Mouse (Mus musculus): ENCODE measurements around the gene Tctex1d2.

The Tctex1d2 gene

DNA sequence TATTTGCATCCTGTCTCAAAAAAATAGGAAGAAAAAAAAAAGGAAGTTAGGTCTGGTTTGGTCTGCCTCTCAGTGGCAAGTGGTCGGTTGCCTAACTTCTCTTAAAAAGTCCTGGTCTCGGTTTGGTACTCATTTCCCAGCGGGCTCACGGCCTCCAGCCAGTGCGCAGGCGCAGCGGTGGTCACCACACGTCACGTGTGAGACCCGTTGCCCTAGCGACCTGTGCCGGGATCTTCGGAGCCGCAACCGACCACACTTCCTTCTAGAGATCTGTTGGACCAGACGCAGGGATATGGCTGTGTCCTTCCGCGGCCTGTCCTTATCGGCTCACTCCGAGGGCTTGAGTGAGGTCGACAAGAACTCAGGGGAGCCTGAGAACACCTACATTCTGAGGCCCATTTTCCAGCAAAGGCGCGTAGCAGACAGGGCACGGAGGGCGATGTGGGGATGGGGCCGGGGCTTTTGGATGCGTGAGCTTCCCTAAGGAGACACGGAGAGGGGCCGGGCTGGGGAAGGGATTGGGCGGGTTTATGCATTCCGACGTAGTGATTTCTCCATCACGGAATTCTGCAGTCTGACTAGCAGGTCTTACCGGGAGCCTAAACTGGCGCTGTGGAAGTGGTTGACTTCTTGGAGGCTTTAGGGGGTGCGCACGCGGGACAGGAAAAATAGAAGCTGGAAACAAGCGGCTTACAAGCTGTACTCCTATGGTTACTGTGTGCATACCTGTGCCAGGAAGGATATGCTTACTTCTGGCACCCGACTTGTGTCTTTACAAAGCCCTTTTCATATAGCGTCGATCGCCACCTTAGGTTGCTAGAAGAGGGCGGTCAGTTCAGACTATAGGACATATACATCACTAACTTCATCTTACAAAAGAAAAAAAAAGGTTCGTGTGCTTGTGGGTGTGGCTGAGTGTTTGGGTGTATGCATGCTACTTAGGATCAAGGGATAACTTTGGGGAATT, at the start of gene Tctex1d2:
Tctex1d2 (plus strand) TSS at position 186 of the 967 bp plus-strand sequence.
- DNase-seq (ENCODE audit: low spot score) = peak; percentile 94

DNA sequence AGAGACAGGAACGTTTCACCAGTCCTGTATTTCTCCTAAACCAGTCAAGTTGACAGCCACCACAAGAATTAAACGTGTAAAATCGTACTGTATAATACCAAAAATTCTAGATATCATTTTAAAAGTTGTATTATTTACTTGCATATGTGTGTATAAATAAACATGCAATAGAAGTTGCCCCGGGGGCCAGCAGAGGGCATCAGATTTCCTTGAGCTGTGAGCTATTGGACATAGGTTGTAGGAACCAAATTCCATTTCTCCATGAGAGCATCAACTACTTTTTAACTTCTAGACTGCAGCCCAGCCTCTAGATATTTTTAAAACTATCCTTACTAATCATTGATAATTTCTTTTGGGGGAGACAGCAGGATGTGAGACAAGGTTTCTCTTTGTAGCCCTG, 48.2 kb upstream of the Tctex1d2 start:
- no peak for DNase-seq (ENCODE audit: low spot score)

DNA sequence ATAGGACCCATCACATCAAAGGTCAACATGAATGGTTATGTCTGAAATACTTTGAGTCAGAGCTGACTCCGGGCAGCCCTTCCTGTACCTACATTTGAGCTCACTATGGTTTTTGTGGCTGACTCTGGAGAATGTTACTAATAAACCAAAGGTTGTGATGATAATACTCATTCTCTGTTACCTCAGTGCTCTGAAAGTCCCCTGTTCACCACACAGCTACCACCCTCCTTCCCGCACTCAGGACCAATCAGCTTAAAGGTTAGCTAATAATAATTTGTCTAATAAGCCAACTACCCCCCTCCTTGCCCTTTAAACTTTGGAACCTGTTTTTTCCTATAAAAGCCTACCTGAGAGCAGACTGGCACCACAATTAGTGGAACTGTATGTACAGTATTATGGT, 39.9 kb upstream of the Tctex1d2 start:
- no peak for DNase-seq (ENCODE audit: low spot score)

DNA sequence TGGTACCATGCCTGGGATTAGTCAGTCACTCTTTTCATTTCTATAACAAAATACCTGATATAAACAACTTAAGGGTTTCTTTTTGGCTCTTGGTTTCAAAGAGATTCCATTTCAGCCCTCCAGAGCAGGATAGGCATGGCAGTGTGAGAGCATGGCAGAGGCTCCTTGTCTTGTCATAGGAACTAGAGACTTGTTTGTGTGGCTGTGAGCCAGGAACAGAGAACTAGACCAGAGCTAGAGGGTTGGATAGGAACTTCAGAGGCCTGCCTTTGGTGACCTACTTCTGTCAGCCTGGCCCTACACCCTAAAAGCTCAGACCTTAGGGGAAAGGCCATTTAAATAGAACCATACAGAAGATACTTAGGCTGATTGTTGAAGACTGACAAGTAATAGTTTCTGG, 36.6 kb upstream of the Tctex1d2 start:
- no peak for DNase-seq (ENCODE audit: low spot score)

DNA sequence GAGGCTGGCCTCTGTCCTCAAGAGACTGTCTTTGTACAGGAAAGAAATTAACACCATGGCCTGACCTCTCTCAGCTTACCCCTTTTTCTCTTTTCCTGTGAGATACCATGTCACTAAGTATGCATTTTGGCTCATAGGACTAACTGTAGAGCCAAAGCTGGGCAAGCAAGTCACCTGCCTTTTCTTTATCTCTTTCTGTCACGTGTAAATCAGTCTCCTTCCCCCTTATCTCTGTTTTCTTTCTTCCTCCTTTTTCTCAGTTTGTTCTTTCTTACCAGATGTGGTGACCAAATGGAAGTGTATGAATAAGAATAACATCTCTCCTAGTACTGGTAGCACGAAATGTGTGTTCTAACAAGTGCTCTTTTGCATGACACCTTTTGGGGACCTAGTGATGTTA, 34.6 kb upstream of the Tctex1d2 start:
- no peak for DNase-seq (ENCODE audit: low spot score)

DNA sequence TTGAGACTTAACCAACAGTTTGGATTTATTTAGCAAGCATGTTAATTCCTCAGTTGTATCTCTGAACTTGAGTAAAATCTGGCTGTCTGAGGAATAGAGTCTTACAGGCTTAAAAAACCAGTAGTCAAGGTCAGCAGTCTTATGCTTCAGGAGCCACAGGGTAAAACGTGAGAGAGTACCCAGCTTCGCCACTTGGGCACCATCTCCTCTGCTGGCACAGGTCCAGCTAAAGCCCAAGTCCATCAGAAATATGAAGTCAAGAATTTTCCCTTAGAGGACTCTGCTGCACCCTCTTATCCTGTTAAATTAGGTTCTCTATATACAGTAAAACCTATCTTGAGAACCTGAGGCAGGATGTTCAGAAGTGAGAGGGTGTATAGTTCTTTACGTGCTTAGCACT, 32.7 kb upstream of the Tctex1d2 start:
- no peak for DNase-seq (ENCODE audit: low spot score)

DNA sequence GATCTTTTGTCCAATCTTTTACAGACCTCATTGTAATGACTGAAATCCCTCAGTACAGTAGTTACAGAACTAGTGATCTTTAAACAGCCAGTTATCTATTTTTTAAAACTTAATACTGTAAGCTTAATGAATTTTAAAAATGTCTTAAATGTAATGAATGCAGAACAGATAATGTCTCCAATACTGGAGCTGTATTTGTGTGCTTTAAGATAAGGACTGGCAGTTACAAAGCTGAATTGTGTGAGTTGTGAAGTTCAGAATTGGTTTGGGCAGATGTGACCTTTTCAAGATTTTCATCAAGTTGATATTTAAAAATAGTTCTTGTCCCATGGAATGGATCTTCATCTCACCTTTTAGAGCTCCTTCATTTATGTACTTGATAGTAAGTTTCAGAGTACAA, 30.5 kb upstream of the Tctex1d2 start:
- no peak for DNase-seq (ENCODE audit: low spot score)

DNA sequence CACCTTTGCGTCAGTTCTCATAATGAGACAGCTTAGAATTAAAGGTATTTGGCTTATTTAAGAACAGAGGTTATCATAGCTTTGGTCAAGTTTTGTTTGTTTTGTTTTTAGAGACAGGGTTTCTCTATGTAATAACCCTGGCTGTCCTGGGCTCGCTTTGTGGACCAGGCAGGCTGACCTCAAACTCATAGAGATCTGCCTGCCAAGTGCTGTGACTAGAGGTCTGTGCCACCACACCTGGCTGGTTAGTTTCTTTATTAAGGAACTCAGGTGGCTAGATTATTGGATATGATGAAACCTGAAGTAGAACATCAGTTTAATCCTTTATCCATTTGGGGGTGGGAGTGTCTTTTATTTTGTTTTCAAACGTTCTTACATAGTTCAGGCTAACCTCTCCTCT, 29.7 kb upstream of the Tctex1d2 start:
- no peak for DNase-seq (ENCODE audit: low spot score)

DNA sequence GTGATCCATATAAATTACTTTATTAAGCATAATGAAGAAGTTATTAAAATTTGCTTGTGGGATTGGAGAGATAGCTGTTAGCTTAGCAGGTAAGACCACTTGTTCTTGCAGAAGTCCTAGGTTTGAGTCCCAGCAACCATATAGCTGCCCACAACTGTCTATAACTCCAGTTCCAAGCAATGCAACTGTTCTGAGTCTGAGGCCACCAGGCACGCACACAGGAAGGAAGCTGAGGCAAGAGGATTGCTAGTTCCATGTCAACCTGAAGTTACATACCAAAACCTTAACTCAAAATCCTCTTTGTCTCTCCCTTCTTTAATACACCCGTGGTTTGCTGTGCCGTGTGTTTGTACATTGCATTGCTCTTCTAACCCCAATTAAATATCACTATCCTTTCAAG, 28.6 kb upstream of the Tctex1d2 start:
- DNase-seq (ENCODE audit: low spot score) = no peak

DNA sequence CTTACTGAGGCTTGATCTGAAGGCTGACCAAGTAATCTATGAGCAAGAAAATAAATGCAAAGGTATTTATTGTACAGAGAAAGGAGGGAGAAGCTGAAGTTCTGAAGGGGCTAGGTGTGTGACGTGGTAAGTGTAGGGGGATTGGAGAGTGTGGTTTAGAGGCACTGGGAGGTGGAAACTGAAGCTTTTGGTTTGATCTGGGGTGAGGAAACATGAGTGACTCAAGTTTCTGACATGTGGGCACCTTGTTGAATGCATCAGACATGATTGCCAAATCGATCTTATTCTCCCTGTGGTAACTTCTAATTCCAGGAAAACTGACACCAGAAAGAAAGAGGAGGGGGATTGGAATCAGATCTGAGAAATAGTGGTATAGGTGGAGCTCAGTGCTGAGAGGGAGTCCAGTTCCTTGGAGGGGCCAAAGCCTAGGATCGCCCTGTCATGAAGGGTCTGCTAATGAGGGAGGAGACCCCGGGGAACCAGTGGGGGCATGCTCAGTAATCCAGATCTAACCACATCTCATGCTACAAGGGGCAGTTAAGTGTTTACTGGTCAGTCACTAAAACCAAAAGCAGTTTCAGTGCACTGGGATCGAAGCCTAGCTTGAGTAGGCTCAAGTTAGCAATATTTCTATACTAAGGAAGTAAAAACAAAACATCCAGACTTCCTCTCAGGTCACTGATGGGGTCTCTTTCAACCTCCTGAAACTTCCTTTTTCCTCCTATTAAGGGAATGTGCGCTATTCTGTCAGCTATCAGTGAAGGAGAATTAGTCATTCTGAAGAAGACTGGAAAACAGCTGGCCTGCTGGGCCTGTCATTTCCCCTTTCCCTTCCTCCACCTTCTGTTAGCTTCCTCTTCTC, 23.6 kb upstream of the Tctex1d2 start:
- DNase-seq (ENCODE audit: low spot score) = no peak

DNA sequence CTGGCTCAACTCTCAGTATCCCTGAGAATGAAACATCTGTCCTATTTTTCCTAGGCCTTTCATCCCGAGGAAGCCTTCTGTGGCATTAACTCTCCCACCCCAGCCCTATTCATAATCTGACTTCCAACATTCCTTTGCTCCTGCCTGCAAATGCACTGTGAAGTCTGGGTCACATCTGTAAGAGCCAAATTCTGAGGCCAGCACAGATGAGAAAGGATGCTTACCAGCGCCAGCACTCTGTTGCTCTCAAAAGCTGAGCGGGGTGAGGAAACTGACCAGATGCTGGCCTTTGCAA, 23.0 kb upstream of the Tctex1d2 start:
- DNase-seq (ENCODE audit: low spot score) = no peak

DNA sequence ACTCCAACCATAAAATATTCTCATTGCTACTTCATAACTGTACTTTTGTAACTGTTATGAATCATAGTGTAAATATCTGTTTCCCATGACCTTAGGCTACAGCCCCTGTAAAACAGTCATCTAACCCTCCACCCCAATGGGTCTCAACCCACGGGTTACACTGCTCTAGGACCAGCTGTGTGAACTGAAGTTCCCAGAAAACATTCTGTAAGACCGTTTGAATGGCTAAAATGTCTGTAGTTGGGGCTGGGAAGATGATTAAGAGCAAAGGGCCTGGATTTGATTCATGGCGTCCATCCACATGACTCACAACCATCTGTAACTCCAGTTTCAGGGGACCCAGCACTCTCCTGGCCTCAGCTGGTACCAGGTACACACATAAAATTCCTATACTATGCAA, 21.3 kb upstream of the Tctex1d2 start:
- no peak for DNase-seq (ENCODE audit: low spot score)

DNA sequence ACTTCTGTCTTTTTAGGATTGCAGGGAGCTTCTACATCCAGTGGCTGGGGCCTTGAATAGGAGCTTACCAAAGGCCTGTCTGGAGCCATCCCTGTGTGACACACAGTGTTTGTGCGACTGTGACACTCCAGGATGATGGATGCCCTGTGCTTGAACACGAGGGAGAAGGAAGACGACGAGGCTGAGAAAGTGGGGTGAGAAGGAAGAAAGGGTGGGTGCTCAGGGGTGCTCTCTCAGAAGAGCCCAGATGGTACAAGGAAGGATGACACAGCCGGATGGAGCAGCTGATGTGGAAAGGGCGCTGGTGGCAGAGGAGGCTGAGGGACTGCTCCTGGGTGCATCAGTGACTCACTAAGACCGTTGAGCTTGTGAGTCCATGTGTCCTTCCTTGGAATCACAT, 19.2 kb upstream of the Tctex1d2 start, which contains the start of gene Tm4sf19:
Tm4sf19 (plus strand) TSS at position 240 of the 400 bp plus-strand sequence.
- no peak for DNase-seq (ENCODE audit: low spot score)

DNA sequence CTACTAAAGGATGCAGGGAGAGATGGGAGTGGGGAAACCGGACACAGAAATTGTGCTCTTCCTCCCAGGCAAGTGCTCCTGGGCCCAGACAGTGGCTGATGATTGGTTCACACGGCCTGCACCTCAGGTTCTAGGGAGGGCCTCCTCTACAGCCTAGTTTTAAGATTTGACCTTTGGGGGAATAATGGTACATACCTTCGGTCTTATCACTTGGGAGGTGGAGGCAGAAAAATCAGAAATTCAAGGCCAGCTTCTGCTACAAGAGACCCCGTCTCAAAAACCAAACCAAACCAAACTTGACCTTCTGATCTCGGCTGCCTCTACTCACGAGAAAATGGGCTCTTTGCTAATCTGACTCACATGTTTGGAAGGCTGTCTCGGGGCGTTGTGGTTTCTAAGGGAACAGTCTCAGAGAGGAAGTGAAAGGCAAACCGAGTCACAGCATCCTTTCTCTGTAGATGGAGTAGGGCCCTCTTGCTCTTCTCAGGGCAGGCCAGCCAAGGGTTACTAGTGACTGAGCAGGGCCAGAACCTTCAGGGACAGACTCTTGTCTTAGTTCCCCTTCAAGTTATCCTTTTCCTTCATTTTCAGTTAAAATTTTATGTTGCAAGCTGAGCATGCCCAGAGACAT, 18.1 kb upstream of the Tctex1d2 start:
- DNase-seq (ENCODE audit: low spot score) = no peak

DNA sequence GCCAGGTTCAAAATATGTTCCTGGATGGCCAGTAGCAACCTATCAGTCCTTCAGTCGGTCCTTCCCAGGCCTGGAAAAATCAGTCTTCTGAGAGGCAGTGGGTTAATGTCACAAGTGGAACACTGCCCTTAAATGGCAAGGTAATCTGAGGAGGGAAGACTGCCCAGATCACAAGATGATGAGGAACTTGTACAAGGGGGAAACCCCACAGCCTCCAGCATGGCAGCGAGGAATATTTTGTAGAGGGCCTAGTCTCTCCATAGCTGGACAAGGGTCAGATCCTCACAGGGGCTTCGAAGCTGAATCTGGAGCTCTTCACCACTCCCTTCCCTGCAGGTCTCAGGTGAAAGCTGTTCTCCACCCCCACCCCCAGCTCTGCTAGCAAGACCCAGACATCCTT, 16.7 kb upstream of the Tctex1d2 start:
- DNase-seq (ENCODE audit: low spot score) = no peak

DNA sequence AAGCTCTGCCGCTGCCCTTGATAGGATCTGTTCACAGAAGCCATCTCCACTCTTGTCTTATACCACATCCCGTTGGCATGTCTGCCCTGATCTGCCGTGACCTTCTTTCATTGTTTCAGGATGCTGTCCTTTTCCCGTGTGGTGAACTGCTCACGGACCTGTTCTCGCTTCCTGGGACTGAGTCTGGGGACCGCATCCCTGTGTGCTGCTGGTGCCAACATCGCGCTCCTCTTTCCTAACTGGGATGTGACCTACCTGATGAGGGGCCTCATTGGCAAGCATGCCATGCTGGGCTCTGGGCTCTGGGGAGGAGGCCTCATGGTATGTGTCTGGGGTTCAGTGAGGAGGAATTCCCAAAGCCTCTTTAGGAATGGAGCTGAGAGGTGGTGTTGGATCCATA, 13.8 kb upstream of the Tctex1d2 start:
- no peak for DNase-seq (ENCODE audit: low spot score)

DNA sequence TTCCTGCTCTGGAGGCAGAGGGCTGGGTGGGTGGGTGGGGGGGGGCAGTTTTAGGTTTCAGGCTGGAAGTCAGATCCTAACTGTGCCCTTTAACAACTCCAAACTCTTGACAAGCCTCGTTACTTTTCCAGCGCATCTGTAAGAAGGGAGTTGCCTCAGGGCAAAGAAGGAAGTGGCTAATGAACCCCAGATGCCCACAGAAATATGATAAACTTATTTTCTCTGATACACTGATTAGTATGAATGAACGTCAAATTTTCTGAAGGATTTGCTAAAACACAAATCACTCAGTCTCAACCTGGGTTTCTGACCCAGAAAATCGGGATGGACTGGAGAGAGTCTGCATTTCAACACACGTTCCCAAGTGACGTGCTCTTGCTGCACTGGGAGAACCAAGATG, 12.8 kb upstream of the Tctex1d2 start:
- DNase-seq (ENCODE audit: low spot score) = no peak

DNA sequence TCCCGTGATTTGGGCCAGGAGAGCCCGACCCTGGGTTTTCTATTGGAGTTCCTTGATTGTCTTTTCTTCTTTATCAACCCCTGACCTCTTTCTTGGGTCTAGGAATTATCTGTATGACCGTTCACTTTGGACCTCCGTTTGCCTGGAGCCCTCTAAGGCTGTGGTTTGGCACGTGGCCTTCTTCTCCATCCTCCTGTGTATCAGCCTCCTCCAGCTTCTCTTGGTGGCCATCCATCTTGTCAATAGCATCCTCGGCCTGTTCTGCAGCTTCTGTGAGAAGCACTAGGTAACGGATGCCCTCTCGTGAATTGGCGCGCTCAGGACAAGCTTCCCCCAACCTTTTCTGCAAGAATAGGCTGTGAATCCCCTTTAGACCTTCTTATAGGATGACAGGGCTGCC, 11.8 kb upstream of the Tctex1d2 start:
- no peak for DNase-seq (ENCODE audit: low spot score)

DNA sequence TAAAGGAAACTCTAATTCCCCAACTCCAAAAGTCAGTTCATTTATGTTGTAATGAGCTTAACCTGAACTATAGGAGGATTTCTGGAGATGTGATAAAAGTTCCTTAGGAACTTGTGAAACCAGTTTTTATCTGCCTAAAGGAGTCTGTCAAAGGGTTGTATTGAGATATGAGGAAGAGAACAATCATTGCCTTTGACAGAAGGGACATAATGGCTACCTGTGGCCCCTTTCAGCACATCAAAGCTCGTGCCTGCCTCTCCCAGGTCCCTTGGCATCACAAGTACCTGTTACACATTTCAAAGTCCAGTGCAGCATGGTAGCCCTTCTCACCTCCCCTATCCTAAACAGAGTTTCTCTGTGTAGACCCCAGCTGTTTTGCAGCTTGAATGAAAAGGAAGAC, 2.0 kb upstream of the Tctex1d2 start:
- DNase-seq (ENCODE audit: low spot score) = no peak

DNA sequence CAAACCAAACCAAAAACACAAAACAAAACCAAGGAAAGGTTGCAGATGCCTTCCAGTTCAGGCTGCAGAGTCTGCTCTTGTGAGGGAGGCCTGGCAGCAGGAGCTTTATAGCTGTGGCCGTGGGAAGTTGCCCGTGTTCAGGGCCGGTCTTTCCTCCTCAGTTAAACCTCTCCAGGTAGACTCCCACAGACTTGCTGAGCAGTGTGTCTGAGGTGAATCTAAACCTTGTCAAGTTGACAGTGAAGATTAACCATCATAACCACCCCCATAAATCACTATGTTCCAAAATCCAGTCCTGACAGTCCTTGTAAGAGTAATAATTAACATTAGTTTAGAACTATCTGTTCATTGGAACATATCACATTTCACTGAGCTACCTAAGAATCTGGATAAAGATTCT, 8.0 kb downstream of the Tctex1d2 start:
- no peak for DNase-seq (ENCODE audit: low spot score)

DNA sequence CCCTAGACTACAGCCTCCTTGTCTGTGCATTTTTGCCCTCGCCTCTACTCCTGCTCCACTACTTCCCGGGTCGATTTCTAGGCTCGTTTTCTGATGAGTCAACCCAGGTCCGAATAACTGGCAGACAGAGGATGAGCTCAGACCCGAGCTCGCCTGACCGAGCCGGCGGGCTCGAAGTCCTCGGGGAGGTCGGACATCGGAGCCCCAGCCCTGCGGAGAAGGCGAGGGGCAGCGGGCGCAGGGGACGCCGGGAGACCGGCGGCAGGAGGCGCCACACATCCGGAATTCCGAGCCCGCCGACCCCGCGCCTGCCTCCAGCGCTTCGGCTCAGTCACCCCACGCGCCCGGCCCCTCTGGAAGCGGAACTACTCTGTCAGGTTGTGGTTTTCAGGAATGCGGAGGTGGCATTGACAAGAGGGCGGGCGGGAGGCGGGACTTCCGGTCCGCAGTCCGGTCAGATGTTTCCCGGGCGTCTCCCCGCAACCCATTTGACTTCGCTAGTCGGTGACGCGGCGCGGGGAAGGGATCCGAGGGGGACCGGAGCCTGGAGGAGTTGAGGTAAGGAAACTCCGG, 11.1 kb downstream of the Tctex1d2 start, which contains the start of gene Pcyt1a:
Pcyt1a (plus strand) TSS at position 448 of the 573 bp plus-strand sequence.
- DNase-seq (ENCODE audit: low spot score) = peak; percentile 88

DNA sequence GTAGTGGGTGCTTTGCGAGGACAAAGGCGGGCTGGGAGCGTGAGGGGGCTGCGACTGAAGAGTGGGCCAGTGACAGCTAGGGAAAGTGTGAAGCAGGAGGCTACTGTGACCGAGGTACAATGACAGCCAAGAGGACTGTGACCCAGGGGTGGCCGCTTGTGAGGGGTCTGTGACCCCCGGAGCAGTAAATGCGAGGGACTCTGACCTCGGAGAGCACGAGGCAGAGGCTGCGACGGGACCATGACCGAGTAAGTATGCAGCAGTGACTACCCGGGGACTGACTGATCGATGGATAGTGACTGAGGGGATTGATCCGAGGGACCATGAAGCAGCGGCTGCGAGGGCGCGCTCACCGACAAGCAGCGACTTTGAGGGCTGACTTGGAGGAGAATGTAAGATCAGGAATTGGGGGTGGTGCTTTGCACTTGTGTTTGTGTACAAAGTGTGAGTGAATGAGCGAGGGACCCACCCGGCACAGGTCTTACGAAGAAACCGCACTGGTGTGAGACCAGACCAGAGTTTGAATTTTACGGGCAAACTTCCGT, 11.6 kb downstream of the Tctex1d2 start:
- no peak for DNase-seq (ENCODE audit: low spot score)

Data from ovary, postnatal 36 days (tissue).